Mouse (Mus musculus) right cerebral cortex, postnatal 4 days (tissue): ENCODE results near the gene Ankrd52.
"Not testable (repeated sequence)": the region's sequence is repeated elsewhere in the genome, so short reads cannot be mapped to it uniquely, and the experiment has no call there.

Source experiments
- DNase-seq: peaks from one replicate; pipeline ENCODE4 v3.0.0-alpha.2; 2022

The Ankrd52 gene

GRCm38 (mm10) chr10:128376455-128377211 lies at the start of gene Ankrd52:
Ankrd52 (plus strand) TSS chr10:128377115.
- peak; percentile 88 for DNase-seq

DNA sequence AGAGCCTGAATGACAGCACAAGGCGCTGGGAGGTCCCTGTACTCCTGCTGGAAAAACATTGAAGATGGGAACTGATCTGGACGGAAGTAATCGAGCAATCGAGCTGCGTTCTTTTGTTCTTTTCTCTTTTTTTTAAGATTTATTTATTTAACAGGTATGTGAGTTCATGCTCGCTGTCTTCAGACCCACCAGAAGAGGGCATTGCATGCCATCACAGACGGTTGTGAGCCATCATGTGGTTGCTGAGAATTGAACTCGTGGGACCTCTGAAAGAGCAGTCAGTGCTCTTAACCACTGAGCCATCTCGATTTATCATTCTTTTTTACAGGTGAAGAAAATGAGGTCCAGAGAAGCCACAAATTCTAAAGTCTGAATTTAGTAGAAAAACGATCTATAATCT lies 49.3 kb upstream of the Ankrd52 start:
- DNase-seq = no peak

GRCm38 (mm10) chr10:128332358-128333249 lies 44.3 kb upstream of the Ankrd52 start:
- DNase-seq = not testable (repeated sequence)

DNA sequence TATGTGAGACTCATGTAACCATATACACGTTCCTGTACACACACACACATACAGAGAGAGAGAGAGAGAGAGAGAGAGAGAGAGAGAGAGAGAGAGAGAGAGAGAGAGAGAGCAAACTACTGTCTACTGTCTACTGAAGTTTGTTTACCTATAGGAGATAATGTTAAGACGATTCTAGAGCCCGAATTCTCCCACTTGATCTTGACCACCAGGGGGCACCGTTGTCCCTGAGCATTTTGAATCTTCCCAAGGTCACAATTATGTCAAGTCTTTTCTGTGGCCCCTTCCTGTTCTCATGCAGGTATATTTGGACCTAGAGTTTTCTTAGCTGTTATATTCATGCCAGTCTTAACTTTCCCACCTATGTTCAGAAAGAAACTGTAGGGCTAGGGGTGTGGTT lies 41.3 kb upstream of the Ankrd52 start:
- DNase-seq = peak; percentile 65

DNA sequence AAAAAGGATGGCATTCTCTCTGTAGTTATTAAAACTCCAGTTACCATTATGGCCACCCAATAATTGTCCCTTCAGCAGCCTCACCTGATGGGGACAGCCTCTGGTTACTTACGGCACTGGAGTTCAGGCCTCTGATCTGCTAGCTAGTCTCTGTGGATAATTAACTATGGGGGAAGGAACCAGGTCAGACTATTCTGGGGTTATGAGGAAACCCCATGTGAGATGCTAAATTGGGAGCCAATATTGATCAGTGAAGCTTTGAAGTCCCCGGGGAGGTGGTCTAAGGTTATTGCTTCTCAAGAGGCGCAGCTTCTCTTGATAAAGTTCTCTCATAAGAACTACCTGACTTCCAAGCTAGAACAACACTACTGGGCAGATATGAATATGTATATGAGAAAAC lies 40.7 kb upstream of the Ankrd52 start:
- DNase-seq = no peak

- DNase-seq = no peak
These were observed 40.3 kb upstream of the Ankrd52 start for GRCm38 (mm10) chr10:128336597-128336996.

DNA sequence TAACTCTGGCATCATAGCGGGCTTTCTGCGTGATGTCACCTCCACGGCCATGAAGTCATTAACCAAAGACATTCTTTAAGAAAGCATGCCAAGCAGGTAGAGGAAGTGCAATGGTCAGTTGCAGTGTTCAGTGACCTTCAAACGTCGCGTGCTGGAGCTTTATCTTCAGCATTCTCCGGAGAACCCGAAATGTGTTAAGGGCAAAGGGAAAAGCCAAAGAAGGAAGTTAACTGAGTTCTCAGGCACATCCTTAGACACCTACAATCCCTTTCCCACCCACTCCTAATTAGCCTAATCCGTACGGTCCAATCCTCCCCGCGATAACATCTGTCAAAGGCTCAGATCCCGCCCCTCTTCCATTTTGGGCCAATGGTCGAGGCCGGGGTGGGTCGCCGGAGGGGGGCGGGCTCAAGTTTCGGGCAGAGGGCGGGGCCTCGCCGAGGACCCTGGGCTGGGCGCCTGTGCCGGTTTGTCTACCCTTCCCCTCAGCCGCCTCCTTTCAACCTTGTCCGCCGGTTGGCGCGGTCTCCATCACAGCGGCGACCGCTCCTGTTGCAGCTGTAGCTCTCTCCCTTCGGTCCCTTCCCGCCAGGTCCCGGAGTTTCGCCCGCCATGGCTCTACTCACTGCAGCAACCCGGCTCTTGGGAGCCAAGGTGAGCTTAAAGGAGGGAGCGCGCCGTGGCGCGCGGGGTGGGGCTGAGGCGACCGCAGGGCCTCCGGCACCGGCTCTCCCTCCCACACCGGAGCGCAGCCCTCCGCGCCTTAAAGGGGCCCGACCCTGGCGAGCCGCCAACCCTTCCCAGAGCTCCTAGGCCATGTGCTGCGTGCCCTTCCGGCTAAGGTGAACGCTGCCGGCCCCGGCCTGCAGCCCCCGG lies 39.4 kb upstream of the Ankrd52 start, which contains the start of gene Cs:
Gene Cs, plus strand, starts transcription at position 429 of the 876 bp plus-strand sequence.
- DNase-seq = peak; percentile 96

GRCm38 (mm10) chr10:128338415-128338814 lies 38.5 kb upstream of the Ankrd52 start:
- DNase-seq = no peak

DNA sequence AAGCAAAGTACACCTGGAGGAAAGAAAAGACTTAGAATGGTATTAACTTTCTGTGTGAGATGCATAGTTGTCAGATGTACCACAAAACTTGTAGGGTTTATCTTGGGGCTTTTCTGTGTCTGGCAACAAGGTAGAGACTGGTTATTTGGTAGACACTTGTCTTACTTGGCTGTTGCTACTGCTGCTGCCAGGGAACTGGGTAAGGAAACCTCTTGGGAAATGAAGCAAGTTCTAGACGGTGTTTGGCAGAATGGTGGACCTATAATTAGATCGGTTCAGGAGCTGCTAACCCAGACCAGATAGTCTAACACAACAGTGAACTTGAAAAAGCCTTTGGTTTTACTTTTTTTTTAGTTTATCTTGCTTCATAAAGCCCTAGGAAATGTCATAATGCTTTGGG lies 38.0 kb upstream of the Ankrd52 start:
- no peak for DNase-seq

DNA sequence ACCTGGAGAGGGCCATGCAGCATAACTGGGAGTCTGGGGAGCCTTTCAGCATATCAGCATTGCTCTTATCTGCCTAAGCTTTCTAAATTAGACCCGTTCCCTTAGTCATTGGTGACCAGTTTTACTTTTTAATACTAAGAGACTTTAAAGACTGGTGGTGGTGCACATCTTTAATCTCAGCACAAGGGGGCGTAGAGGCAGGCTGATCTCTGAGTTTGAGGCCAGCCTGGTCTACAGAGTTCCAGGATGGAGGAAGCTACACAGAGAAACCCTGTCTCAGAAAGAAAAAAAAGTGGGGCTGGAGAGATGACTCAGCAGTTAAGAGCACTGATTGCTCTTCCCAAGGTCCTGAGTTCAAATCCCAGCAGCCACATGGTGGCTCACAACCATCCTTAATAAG lies 36.7 kb upstream of the Ankrd52 start:
- no peak for DNase-seq

DNA sequence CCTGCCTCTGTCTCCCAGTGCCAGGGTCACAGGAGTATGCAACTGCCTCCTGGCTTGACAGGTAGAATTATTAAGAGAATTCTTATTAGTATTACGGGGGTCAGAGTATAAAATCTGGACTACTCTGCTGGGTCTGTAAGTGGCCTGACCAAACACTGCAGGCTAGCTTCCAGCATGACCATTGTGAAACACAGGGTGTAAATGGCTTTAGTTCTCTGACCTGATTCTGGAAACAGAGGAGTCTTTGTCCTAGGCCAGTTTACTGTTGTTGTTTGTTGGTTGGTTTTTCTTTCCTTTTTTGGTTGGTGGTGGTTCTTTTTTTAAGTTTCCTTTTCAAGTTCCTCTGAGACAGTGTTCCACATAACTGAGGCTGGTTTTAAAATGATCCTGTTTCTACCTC lies 33.5 kb upstream of the Ankrd52 start:
- DNase-seq = no peak

GRCm38 (mm10) chr10:128344568-128345275 lies 32.2 kb upstream of the Ankrd52 start:
- peak; percentile 6 for DNase-seq

- no peak for DNase-seq
These were observed 29.4 kb upstream of the Ankrd52 start for GRCm38 (mm10) chr10:128347541-128347940.

- DNase-seq = peak; percentile 60
These were observed 18.1 kb upstream of the Ankrd52 start for GRCm38 (mm10) chr10:128358796-128359195.

DNA sequence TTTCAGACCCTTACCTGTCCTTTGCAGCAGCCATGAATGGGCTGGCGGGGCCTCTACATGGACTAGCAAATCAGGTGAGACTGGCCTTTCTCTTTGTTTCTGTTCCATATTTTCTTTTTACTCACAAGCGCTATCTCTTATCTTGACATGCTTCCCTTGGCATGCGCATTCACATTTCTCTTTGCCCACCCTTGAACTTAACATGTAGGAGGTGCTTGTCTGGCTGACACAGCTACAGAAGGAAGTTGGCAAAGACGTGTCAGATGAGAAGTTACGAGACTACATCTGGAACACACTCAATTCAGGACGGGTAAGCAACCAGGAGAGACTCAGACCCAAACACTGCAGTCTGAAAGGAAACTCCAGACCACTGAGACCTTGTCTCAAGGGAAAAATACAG lies 17.7 kb upstream of the Ankrd52 start:
- DNase-seq = no peak

DNA sequence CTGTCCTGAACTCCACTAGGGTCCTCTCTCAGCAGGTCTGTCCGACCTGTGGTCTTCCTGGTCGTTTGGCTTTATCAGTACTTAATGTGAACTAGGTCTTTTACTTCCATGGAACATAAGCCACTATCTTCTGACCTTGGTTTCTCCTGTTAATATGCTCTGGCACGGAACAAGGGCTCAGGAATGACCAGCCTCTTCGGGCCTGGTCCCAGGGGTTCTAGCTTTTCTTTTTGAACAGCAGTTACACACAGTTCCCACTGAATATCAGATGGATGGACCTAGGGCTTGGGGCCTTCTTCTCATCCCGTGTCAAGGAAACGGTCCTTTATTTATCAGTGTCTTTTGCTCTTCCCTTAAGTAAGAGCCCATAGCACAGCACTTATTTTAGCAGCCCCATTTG lies 15.1 kb upstream of the Ankrd52 start:
- no peak for DNase-seq

GRCm38 (mm10) chr10:128362568-128362967 lies 14.3 kb upstream of the Ankrd52 start:
- DNase-seq = no peak

DNA sequence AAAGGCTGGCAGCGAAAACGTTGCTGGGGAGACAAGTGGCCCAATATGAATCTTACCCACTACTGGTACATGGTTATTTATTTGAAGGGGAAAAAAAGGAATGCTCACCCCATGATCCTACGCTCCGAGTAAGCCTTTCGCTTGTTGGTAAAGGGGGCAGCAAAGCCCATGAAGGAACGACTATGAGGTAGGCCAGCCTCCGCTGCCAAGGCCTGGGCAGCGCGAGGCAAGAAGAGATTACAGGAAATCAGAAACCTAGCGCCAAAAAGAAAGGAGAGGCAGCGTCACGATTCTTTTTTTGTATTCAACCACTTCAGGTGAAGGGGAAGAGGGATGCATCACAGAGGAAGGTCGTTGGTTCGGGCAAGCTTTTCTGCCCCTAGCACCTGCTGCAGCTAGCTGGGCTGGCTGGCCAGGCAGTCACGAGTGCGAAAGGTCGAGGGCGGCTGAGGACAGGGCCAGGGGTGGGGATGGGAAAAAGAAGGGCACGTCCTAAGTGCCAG lies 9.0 kb upstream of the Ankrd52 start:
- no peak for DNase-seq

- DNase-seq = peak; percentile 81
These were observed 8.3 kb upstream of the Ankrd52 start, which contains the start of gene Coq10a for GRCm38 (mm10) chr10:128368402-128369217. Coq10a (minus strand) TSS chr10:128368997.

- DNase-seq = no peak
These were observed 7.7 kb upstream of the Ankrd52 start for GRCm38 (mm10) chr10:128369218-128369543.

DNA sequence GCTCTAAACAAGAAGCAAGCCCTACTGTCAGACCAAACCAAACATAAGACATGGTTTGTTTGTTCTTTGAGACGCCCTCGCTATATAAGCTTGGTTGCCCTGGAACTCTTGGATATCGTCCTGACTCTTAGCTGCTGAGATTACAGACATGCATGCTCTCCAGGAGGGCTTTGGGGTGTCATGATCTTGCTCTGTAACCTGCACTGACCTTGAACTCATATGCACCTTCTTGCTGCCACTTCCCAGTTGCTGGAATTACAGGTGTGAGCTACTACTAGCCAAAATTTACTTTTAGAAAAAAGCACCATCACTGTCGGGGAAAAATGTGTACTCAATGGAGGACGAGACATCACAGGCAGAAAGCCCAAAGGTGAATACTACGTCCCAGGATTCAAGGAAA lies 7.3 kb upstream of the Ankrd52 start:
- DNase-seq = no peak
